Mouse (Mus musculus) regulatory T cell (primary cell): ENCODE results near the gene Ubr2.

Source experiments
- in situ Hi-C: fragments of 300-600 bp; cut with MboI, MseI; formaldehyde crosslinking; loops from one replicate; pipeline ENCODE4 v1.15.1; 2025; ENCODE audit warnings: high pct_unique_total_duplicates

Gene Ubr2

GRCm38 (mm10) chr17:47009898-47010721, at the start of gene Ubr2:
TSS of gene Ubr2 (minus strand) at chr17:47010556.
- in situ Hi-C loops: no loop called here

GRCm38 (mm10) chr17:47059836-47060360, 49.5 kb upstream of the Ubr2 start:
- in situ Hi-C loops: no loop called here

- in situ Hi-C loops: no loop called here
Observed at GRCm38 (mm10) chr17:47057966-47058365, 47.6 kb upstream of the Ubr2 start.

- in situ Hi-C loops: no loop called here
Observed at GRCm38 (mm10) chr17:47056476-47056875, 46.1 kb upstream of the Ubr2 start.

- in situ Hi-C loops: no loop called here
Observed at GRCm38 (mm10) chr17:47055121-47055520, 44.8 kb upstream of the Ubr2 start.

GRCm38 (mm10) chr17:47054613-47055012, 44.3 kb upstream of the Ubr2 start:
- in situ Hi-C loops: no loop called here

GRCm38 (mm10) chr17:47050678-47051077, 40.3 kb upstream of the Ubr2 start:
- in situ Hi-C loops: no loop called here

- in situ Hi-C loops: no loop called here
Observed at GRCm38 (mm10) chr17:47042866-47043265, 32.5 kb upstream of the Ubr2 start.

- in situ Hi-C loops: loop anchor here (5.0 kb wide), 1 partner anchor 62 kb away; no protein-coding TSS in a partner anchor
Observed at GRCm38 (mm10) chr17:47038844-47039803, 28.8 kb upstream of the Ubr2 start.

- in situ Hi-C loops: no loop called here
Observed at GRCm38 (mm10) chr17:47034536-47034935, 24.2 kb upstream of the Ubr2 start.

GRCm38 (mm10) chr17:47033643-47034042, 23.3 kb upstream of the Ubr2 start:
- in situ Hi-C loops: no loop called here

GRCm38 (mm10) chr17:47024805-47025204, 14.4 kb upstream of the Ubr2 start:
- in situ Hi-C loops: no loop called here

GRCm38 (mm10) chr17:47023369-47023768, 13.0 kb upstream of the Ubr2 start:
- in situ Hi-C loops: no loop called here

- in situ Hi-C loops: no loop called here
Observed at GRCm38 (mm10) chr17:47012896-47013295, 2.5 kb upstream of the Ubr2 start.

- in situ Hi-C loops: no loop called here
Observed at GRCm38 (mm10) chr17:47011661-47012043, 1.3 kb upstream of the Ubr2 start.

GRCm38 (mm10) chr17:47010722-47011660, 635 bp upstream of the Ubr2 start:
- in situ Hi-C loops: no loop called here

GRCm38 (mm10) chr17:47009546-47009897, 834 bp downstream of the Ubr2 start:
- in situ Hi-C loops: no loop called here

- in situ Hi-C loops: no loop called here
Observed at GRCm38 (mm10) chr17:47009016-47009415, 1.3 kb downstream of the Ubr2 start.

GRCm38 (mm10) chr17:47008506-47008905, 1.9 kb downstream of the Ubr2 start:
- in situ Hi-C loops: no loop called here

GRCm38 (mm10) chr17:47006741-47007140, 3.6 kb downstream of the Ubr2 start:
- in situ Hi-C loops: no loop called here

GRCm38 (mm10) chr17:47005741-47006405, 4.5 kb downstream of the Ubr2 start:
- in situ Hi-C loops: no loop called here
